Mouse (Mus musculus): ENCODE measurements at regions not wholly inside any gene's neighbourhood (a gene's known extent, or its start where the extent isn't known, plus 50 kb on each side); places are given as distances from the start of the nearest gene placed in this dataset.
A peak's percentile ranks its signal among the peaks of the same experiment; 100 is the strongest.

- Histone ChIP-seq H3K4me3 (ENCODE audit: low read depth, low read length) (no peak overlapping the region), H3K9me3 (ENCODE audit: control insufficient read depth, low read length) (no peaks in the 10 kb centered on the region), H3K27ac (ENCODE audit: low read depth, low read length) (no peak overlapping the region), H3K36me3 (ENCODE audit: control insufficient read depth, insufficient read depth, low read length) (no peaks in the 10 kb centered on the region), H3K9ac (ENCODE audit: low read length) (no peak overlapping the region), H3K4me1 (ENCODE audit: control insufficient read depth, insufficient read depth, low read length) (no peaks in the 10 kb centered on the region), H3K4me2 (ENCODE audit: low read depth) (no peak overlapping the region), H3K27me3 (ENCODE audit: control insufficient read depth, insufficient read depth, low read length) (no peaks in the 10 kb centered on the region)
- DNase-seq (ENCODE audit: low spot score) (no peak), ATAC-seq (ENCODE audit: insufficient read depth, low FRiP score, low TSS enrichment) (no peak)
- 89% methylated on average over 4 of the region's 4 CpGs for WGBS
These were observed 66.3 kb upstream of the Dgkg start for GRCm38 (mm10) chr16:22723333-22723732.

GRCm38 (mm10) chr16:22719791-22720190 lies 62.8 kb upstream of the Dgkg start:
- Histone ChIP-seq H3K4me1 (ENCODE audit: control insufficient read depth, insufficient read depth, low read length) (no peaks in the 10 kb centered on the region), H3K27me3 (ENCODE audit: control insufficient read depth, insufficient read depth, low read length) (no peaks in the 10 kb centered on the region), H3K36me3 (ENCODE audit: control insufficient read depth, insufficient read depth, low read length) (no peaks in the 10 kb centered on the region), H3K9ac (ENCODE audit: low read length) (no peak overlapping the region), H3K27ac (ENCODE audit: low read depth, low read length) (no peak overlapping the region), H3K9me3 (ENCODE audit: control insufficient read depth, low read length) (no peaks in the 10 kb centered on the region), H3K4me3 (ENCODE audit: low read depth, low read length) (no peak overlapping the region), H3K4me2 (ENCODE audit: low read depth) (no peak overlapping the region)
- WGBS = 66% methylated on average over 4 of the region's 4 CpGs
- DNase-seq (ENCODE audit: low spot score) (peak; percentile 29), ATAC-seq (ENCODE audit: insufficient read depth, low FRiP score, low TSS enrichment) (no peak)

- H3K27ac ChIP-seq (ENCODE audit: low read depth, low read length) = no peak overlapping the region
- no peak overlapping the region for H3K4me3 ChIP-seq (ENCODE audit: low read depth, low read length)
- no peaks in the 10 kb centered on the region for H3K9me3 ChIP-seq (ENCODE audit: control insufficient read depth, low read length)
- H3K9ac ChIP-seq (ENCODE audit: low read length) = no peak overlapping the region
- H3K36me3 ChIP-seq (ENCODE audit: control insufficient read depth, insufficient read depth, low read length) = no peaks in the 10 kb centered on the region
- no peaks in the 10 kb centered on the region for H3K27me3 ChIP-seq (ENCODE audit: control insufficient read depth, insufficient read depth, low read length)
- H3K4me1 ChIP-seq (ENCODE audit: control insufficient read depth, insufficient read depth, low read length) = no peaks in the 10 kb centered on the region
- 61% methylated on average over 7 of the region's 7 CpGs for WGBS
- ATAC-seq (ENCODE audit: insufficient read depth, low FRiP score, low TSS enrichment) (no peak), DNase-seq (ENCODE audit: low spot score) (no peak)
- H3K4me2 ChIP-seq (ENCODE audit: low read depth) = no peak overlapping the region
These were observed 62.3 kb upstream of the Dgkg start for GRCm38 (mm10) chr16:22719304-22719703.

GRCm38 (mm10) chr16:22717462-22717861 lies 60.4 kb upstream of the Dgkg start:
- Histone ChIP-seq H3K4me3 (ENCODE audit: low read depth, low read length) (no peak overlapping the region), H3K27me3 (ENCODE audit: control insufficient read depth, insufficient read depth, low read length) (no peaks in the 10 kb centered on the region), H3K27ac (ENCODE audit: low read depth, low read length) (no peak overlapping the region), H3K9me3 (ENCODE audit: control insufficient read depth, low read length) (no peaks in the 10 kb centered on the region), H3K9ac (ENCODE audit: low read length) (no peak overlapping the region), H3K36me3 (ENCODE audit: control insufficient read depth, insufficient read depth, low read length) (no peaks in the 10 kb centered on the region), H3K4me2 (ENCODE audit: low read depth) (no peak overlapping the region), H3K4me1 (ENCODE audit: control insufficient read depth, insufficient read depth, low read length) (no peaks in the 10 kb centered on the region)
- ATAC-seq (ENCODE audit: insufficient read depth, low FRiP score, low TSS enrichment) (no peak), DNase-seq (ENCODE audit: low spot score) (no peak)
- 55% methylated on average over 2 of the region's 2 CpGs for WGBS

GRCm38 (mm10) chr16:22716306-22716830 lies 59.3 kb upstream of the Dgkg start:
- ATAC-seq (ENCODE audit: insufficient read depth, low FRiP score, low TSS enrichment) = no peak
- no peaks in the 10 kb centered on the region for H3K27me3 ChIP-seq (ENCODE audit: control insufficient read depth, insufficient read depth, low read length)
- no peak overlapping the region for H3K4me3 ChIP-seq (ENCODE audit: low read depth, low read length)
- H3K27ac ChIP-seq (ENCODE audit: low read depth, low read length) = no peak overlapping the region
- no peaks in the 10 kb centered on the region for H3K36me3 ChIP-seq (ENCODE audit: control insufficient read depth, insufficient read depth, low read length)
- no peak overlapping the region for H3K4me2 ChIP-seq (ENCODE audit: low read depth)
- 88% methylated on average over 8 of the region's 8 CpGs for WGBS
- no peaks in the 10 kb centered on the region for H3K4me1 ChIP-seq (ENCODE audit: control insufficient read depth, insufficient read depth, low read length)
- no peaks in the 10 kb centered on the region for H3K9me3 ChIP-seq (ENCODE audit: control insufficient read depth, low read length)
- no peak for DNase-seq (ENCODE audit: low spot score)
- no peak overlapping the region for H3K9ac ChIP-seq (ENCODE audit: low read length)

GRCm38 (mm10) chr16:22714315-22714714 lies 57.3 kb upstream of the Dgkg start:
- Histone ChIP-seq H3K4me2 (ENCODE audit: low read depth) (no peak overlapping the region), H3K27ac (ENCODE audit: low read depth, low read length) (no peak overlapping the region), H3K9ac (ENCODE audit: low read length) (no peak overlapping the region), H3K36me3 (ENCODE audit: control insufficient read depth, insufficient read depth, low read length) (no peaks in the 10 kb centered on the region), H3K9me3 (ENCODE audit: control insufficient read depth, low read length) (no peaks in the 10 kb centered on the region), H3K4me3 (ENCODE audit: low read depth, low read length) (no peak overlapping the region), H3K27me3 (ENCODE audit: control insufficient read depth, insufficient read depth, low read length) (no peaks in the 10 kb centered on the region), H3K4me1 (ENCODE audit: control insufficient read depth, insufficient read depth, low read length) (no peaks in the 10 kb centered on the region)
- DNase-seq (ENCODE audit: low spot score) (no peak), ATAC-seq (ENCODE audit: insufficient read depth, low FRiP score, low TSS enrichment) (no peak)
- 97% methylated on average over 2 of the region's 2 CpGs for WGBS

GRCm38 (mm10) chr16:22708768-22709167 lies 51.7 kb upstream of the Dgkg start:
- no peaks in the 10 kb centered on the region for H3K27me3 ChIP-seq (ENCODE audit: control insufficient read depth, insufficient read depth, low read length)
- 70% methylated on average over 9 of the region's 9 CpGs for WGBS
- H3K4me1 ChIP-seq (ENCODE audit: control insufficient read depth, insufficient read depth, low read length) = no peaks in the 10 kb centered on the region
- no peak for ATAC-seq (ENCODE audit: insufficient read depth, low FRiP score, low TSS enrichment)
- no peaks in the 10 kb centered on the region for H3K9me3 ChIP-seq (ENCODE audit: control insufficient read depth, low read length)
- DNase-seq (ENCODE audit: low spot score) = no peak
- no peak overlapping the region for H3K4me2 ChIP-seq (ENCODE audit: low read depth)
- H3K27ac ChIP-seq (ENCODE audit: low read depth, low read length) = no peak overlapping the region
- H3K36me3 ChIP-seq (ENCODE audit: control insufficient read depth, insufficient read depth, low read length) = no peaks in the 10 kb centered on the region
- no peak overlapping the region for H3K4me3 ChIP-seq (ENCODE audit: low read depth, low read length)
- no peak overlapping the region for H3K9ac ChIP-seq (ENCODE audit: low read length)
